Mouse (Mus musculus): ENCODE data around the gene Mfsd4a. TPM values are rescaled to one million over a fixed set of nuclear protein-coding genes. Genes with fewer than 3 reads are reported as not detected.

Gene Mfsd4a
- total and polyA plus RNA-seq, 2 experiments from 2014 or later, result 4.5 to 6.4 TPM

GRCm38 (mm10) chr1:132065475-132066172, 2.2 kb downstream of the Mfsd4a start:
- Histone ChIP-seq H3K27ac (ENCODE audit: low read depth) (no peak overlapping the region), H3K9me3 (replicated peaks; ENCODE audit: control insufficient read depth, low read length) (no peaks in the 10 kb centered on the region), H3K4me3 (ENCODE audit: low read depth, low read length) (no peak overlapping the region), H3K9ac (replicated peaks; ENCODE audit: low read depth, low read length) (no peak overlapping the region), H3K27me3 (ENCODE audit: control insufficient read depth, insufficient read depth, low read length) (peaks cover 44% of the 10 kb centered on the region), H3K4me1 (ENCODE audit: control insufficient read depth, insufficient read depth) (peaks cover 6% of the 10 kb centered on the region), H3K36me3 (replicated peaks; ENCODE audit: control insufficient read depth, insufficient read depth, low read length) (no peaks in the 10 kb centered on the region), H3K4me2 (ENCODE audit: low read depth, low read length) (no peak overlapping the region)
- 64% methylated on average over 8 of the region's 8 CpGs for WGBS
- TF ChIP-seq EP300 (IDR thresholded peaks at IDR 0.05; ENCODE audit: low read depth), result no peak
- ATAC-seq (ENCODE audit: insufficient read depth, low read depth) (no peak), DNase-seq (ENCODE audit: low spot score) (no peak)

GRCm38 (mm10) chr1:132065001-132065400, 2.9 kb downstream of the Mfsd4a start:
- Histone ChIP-seq H3K9ac (replicated peaks; ENCODE audit: low read depth, low read length) (no peak overlapping the region), H3K4me2 (ENCODE audit: low read depth, low read length) (no peak overlapping the region), H3K9me3 (replicated peaks; ENCODE audit: control insufficient read depth, low read length) (no peaks in the 10 kb centered on the region), H3K27me3 (ENCODE audit: control insufficient read depth, insufficient read depth, low read length) (peaks cover 44% of the 10 kb centered on the region), H3K27ac (ENCODE audit: low read depth) (no peak overlapping the region), H3K4me3 (ENCODE audit: low read depth, low read length) (no peak overlapping the region), H3K4me1 (ENCODE audit: control insufficient read depth, insufficient read depth) (peaks cover 6% of the 10 kb centered on the region), H3K36me3 (replicated peaks; ENCODE audit: control insufficient read depth, insufficient read depth, low read length) (no peaks in the 10 kb centered on the region)
- 67% methylated on average over 1 of the region's 1 CpGs for WGBS
- no peak for ATAC-seq (ENCODE audit: insufficient read depth, low read depth)
- TF ChIP-seq CTCF (IDR thresholded peaks at IDR 0.05; ENCODE audit: low read depth) (no peak), EP300 (IDR thresholded peaks at IDR 0.05; ENCODE audit: low read depth) (no peak)
- DNase-seq (ENCODE audit: low spot score), result no peak

GRCm38 (mm10) chr1:132063096-132063495, 4.8 kb downstream of the Mfsd4a start:
- DNase-seq (ENCODE audit: low spot score), result no peak
- H3K4me3 ChIP-seq (ENCODE audit: low read depth, low read length), result no peak overlapping the region
- 81% methylated on average over 4 of the region's 4 CpGs for WGBS
- no peak for TF ChIP-seq CTCF (IDR thresholded peaks at IDR 0.05; ENCODE audit: low read depth)
- TF ChIP-seq EP300 (IDR thresholded peaks at IDR 0.05; ENCODE audit: low read depth), result no peak
- no peak overlapping the region for H3K9ac ChIP-seq (replicated peaks; ENCODE audit: low read depth, low read length)
- no peaks in the 10 kb centered on the region for H3K9me3 ChIP-seq (replicated peaks; ENCODE audit: control insufficient read depth, low read length)
- peaks cover 6% of the 10 kb centered on the region for H3K4me1 ChIP-seq (ENCODE audit: control insufficient read depth, insufficient read depth)
- H3K27ac ChIP-seq (ENCODE audit: low read depth), result no peak overlapping the region
- ATAC-seq (ENCODE audit: insufficient read depth, low read depth), result no peak
- H3K4me2 ChIP-seq (ENCODE audit: low read depth, low read length), result no peak overlapping the region
- H3K36me3 ChIP-seq (replicated peaks; ENCODE audit: control insufficient read depth, insufficient read depth, low read length), result no peaks in the 10 kb centered on the region
- H3K27me3 ChIP-seq (ENCODE audit: control insufficient read depth, insufficient read depth, low read length), result peaks cover 27% of the 10 kb centered on the region

- H3K27me3 ChIP-seq (ENCODE audit: control insufficient read depth, insufficient read depth, low read length), result peaks cover 20% of the 10 kb centered on the region
- no peak overlapping the region for H3K27ac ChIP-seq (ENCODE audit: low read depth)
- TF ChIP-seq EP300 (IDR thresholded peaks at IDR 0.05; ENCODE audit: low read depth), result no peak
- no peak for TF ChIP-seq CTCF (IDR thresholded peaks at IDR 0.05; ENCODE audit: low read depth)
- no peaks in the 10 kb centered on the region for H3K4me1 ChIP-seq (ENCODE audit: control insufficient read depth, insufficient read depth)
- DNase-seq (ENCODE audit: low spot score) (no peak), ATAC-seq (ENCODE audit: insufficient read depth, low read depth) (no peak)
- 67% methylated on average over 6 of the region's 6 CpGs for WGBS
- no peak overlapping the region for H3K4me2 ChIP-seq (ENCODE audit: low read depth, low read length)
- H3K4me3 ChIP-seq (ENCODE audit: low read depth, low read length), result no peak overlapping the region
- H3K9ac ChIP-seq (replicated peaks; ENCODE audit: low read depth, low read length), result no peak overlapping the region
- no peaks in the 10 kb centered on the region for H3K36me3 ChIP-seq (replicated peaks; ENCODE audit: control insufficient read depth, insufficient read depth, low read length)
- no peaks in the 10 kb centered on the region for H3K9me3 ChIP-seq (replicated peaks; ENCODE audit: control insufficient read depth, low read length)
Measured at GRCm38 (mm10) chr1:132061750-132062541, 5.9 kb downstream of the Mfsd4a start.

DNA sequence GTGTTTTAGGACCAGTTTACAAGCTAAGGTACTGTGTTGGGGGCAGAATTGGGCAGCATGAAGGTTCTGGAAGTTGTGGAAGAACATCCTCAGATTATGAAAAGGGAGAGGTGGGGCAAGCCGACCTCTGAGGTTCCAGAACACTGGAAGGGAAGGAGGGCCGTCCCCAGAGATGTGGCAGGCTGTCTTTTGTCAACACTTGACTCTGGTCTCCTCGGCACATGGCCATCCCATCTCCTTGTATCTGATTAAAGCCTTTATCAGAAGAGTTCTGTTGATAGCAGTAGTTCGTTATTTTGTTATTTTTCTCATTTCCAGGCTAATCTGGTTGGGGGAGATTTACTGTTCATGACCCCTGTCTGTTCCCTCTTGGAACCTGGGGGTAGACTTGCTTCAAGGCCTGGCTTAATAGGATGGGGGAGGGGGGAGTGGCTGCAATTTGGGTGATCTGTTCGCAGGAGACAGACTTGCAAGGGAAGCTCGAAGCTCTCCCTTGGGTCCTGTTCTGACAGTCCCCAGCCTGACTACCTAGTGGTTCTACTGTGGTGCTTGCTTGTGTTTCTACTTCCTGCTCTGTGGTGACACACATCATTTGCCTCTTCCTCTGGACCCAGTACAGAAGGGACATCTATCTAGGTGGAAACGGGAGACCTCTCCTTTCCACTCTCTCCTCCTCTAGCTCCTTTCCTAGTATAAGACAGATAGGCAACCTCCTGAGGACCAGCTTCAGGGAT, 7.7 kb downstream of the Mfsd4a start:
- H3K27ac ChIP-seq (ENCODE audit: low read depth), result no peak overlapping the region
- no peak for DNase-seq (ENCODE audit: low spot score)
- H3K36me3 ChIP-seq (replicated peaks; ENCODE audit: control insufficient read depth, insufficient read depth, low read length), result no peaks in the 10 kb centered on the region
- no peak overlapping the region for H3K4me3 ChIP-seq (ENCODE audit: low read depth, low read length)
- no peak for ATAC-seq (ENCODE audit: insufficient read depth, low read depth)
- 27% methylated on average over 7 of the region's 7 CpGs for WGBS
- no peak for TF ChIP-seq CTCF (IDR thresholded peaks at IDR 0.05; ENCODE audit: low read depth)
- TF ChIP-seq EP300 (IDR thresholded peaks at IDR 0.05; ENCODE audit: low read depth), result no peak
- no peak overlapping the region for H3K9ac ChIP-seq (replicated peaks; ENCODE audit: low read depth, low read length)
- H3K27me3 ChIP-seq (ENCODE audit: control insufficient read depth, insufficient read depth, low read length), result 0 out of 2 replicates have a peak, but pooled peaks cover 4% of the 10 kb centered on the region
- no peaks in the 10 kb centered on the region for H3K9me3 ChIP-seq (replicated peaks; ENCODE audit: control insufficient read depth, low read length)
- H3K4me2 ChIP-seq (ENCODE audit: low read depth, low read length), result no peak overlapping the region
- H3K4me1 ChIP-seq (ENCODE audit: control insufficient read depth, insufficient read depth), result no peaks in the 10 kb centered on the region

Measured in heart, postnatal 0 days (tissue).